Mouse (Mus musculus): ENCODE results near the gene Cerkl.

- TF ChIP-seq CTCF (IDR thresholded peaks at IDR 0.05; ENCODE audit: insufficient read depth, low read depth, low read length) (no peak), POLR2A (IDR thresholded peaks at IDR 0.05; ENCODE audit: insufficient read depth, low read depth, low read length) (no peak)
Observed at GRCm38 (mm10) chr2:79357835-79358234, 98.8 kb downstream of the Cerkl start.

Measured in olfactory bulb, adult 2 months (tissue).